Mouse (Mus musculus): Measurements from ENCODE around the gene Tec. TPM values are rescaled to one million over a fixed set of nuclear protein-coding genes. Genes with fewer than 3 reads are reported as not detected.
"Not testable (repeated sequence)": the region's sequence is repeated elsewhere in the genome, so short reads cannot be mapped to it uniquely, and the experiment has no call there.

Gene Tec
- polyA plus RNA-seq, 1 experiment from 2014 or later: 2.9 TPM

DNA sequence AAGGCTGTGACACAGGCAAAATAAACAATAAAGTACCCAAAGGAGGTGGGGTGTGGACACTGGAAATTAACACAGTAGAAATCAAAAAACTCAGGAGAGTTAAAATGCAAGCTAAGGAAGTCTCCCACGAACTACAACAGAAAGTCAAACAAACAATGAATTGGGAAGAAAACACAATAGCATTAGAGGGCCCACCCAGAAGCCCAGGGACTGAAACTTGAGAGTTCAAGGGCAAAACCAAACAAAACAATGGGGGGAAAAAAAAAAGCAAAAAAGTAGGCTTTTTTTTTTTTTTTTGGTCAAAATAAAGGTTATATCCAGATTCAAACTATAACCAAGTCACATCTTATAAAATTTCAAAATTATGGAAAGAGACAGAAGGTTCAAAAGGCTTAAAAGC, 39.9 kb downstream of the Tec start:
- Histone ChIP-seq H3K27me3 (ENCODE audit: control insufficient read depth, insufficient read depth, low read length) (no peaks in the 10 kb centered on the region), H3K9ac (ENCODE audit: low read length) (no peak overlapping the region), H3K36me3 (ENCODE audit: control insufficient read depth, insufficient read depth, low read length) (no peaks in the 10 kb centered on the region), H3K4me3 (ENCODE audit: low read depth, low read length) (no peak overlapping the region), H3K4me1 (replicated peaks; ENCODE audit: control insufficient read depth, insufficient read depth, low read length) (no peaks in the 10 kb centered on the region), H3K27ac (ENCODE audit: low read depth, low read length) (no peak overlapping the region), H3K4me2 (ENCODE audit: low read depth, low read length, severe bottlenecking) (no peak overlapping the region), H3K9me3 (ENCODE audit: control insufficient read depth, low read length) (no peaks in the 10 kb centered on the region)
- WGBS: 35% methylated on average over 1 of the region's 1 CpGs
- no peak for ATAC-seq (replicated peaks; ENCODE audit: low FRiP score)
- DNase-seq (ENCODE audit: low spot score): no peak

DNA sequence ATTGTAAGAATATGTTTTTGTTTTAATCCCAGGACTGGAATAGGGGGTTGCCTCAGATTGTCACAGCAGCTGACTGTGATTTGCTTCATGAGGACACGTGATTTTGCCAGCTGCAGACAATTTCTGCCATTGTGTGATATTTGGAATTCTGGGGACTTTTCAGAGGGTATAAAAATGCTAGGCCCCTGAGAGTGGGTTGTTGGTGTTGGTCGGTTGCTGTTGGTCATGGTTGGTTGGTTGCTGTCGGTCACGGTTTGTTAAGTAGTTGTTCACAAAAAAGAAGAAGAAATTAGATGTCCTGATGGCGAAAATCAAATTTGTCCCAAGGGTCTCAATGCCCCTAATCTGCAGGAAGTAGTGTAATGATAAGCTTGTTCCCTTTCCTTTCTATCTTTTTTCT, 40.8 kb downstream of the Tec start:
- no peak overlapping the region for H3K27ac ChIP-seq (ENCODE audit: low read depth, low read length)
- no peak overlapping the region for H3K4me2 ChIP-seq (ENCODE audit: low read depth, low read length, severe bottlenecking)
- no peaks in the 10 kb centered on the region for H3K27me3 ChIP-seq (ENCODE audit: control insufficient read depth, insufficient read depth, low read length)
- H3K4me1 ChIP-seq (replicated peaks; ENCODE audit: control insufficient read depth, insufficient read depth, low read length): no peaks in the 10 kb centered on the region
- no peak overlapping the region for H3K9ac ChIP-seq (ENCODE audit: low read length)
- H3K4me3 ChIP-seq (ENCODE audit: low read depth, low read length): no peak overlapping the region
- no peaks in the 10 kb centered on the region for H3K9me3 ChIP-seq (ENCODE audit: control insufficient read depth, low read length)
- no peaks in the 10 kb centered on the region for H3K36me3 ChIP-seq (ENCODE audit: control insufficient read depth, insufficient read depth, low read length)
- DNase-seq (ENCODE audit: low spot score) (no peak), ATAC-seq (replicated peaks; ENCODE audit: low FRiP score) (no peak)
- 77% methylated on average over 5 of the region's 5 CpGs for WGBS

GRCm38 (mm10) chr5:72826445-72826844, 41.8 kb downstream of the Tec start:
- no peak for DNase-seq (ENCODE audit: low spot score)
- WGBS: 83% methylated on average over 3 of the region's 3 CpGs
- ATAC-seq (replicated peaks; ENCODE audit: low FRiP score): no peak
- Histone ChIP-seq H3K36me3 (ENCODE audit: control insufficient read depth, insufficient read depth, low read length) (no peaks in the 10 kb centered on the region), H3K27me3 (ENCODE audit: control insufficient read depth, insufficient read depth, low read length) (no peaks in the 10 kb centered on the region), H3K4me3 (ENCODE audit: low read depth, low read length) (no peak overlapping the region), H3K27ac (ENCODE audit: low read depth, low read length) (no peak overlapping the region), H3K4me2 (ENCODE audit: low read depth, low read length, severe bottlenecking) (no peak overlapping the region), H3K9ac (ENCODE audit: low read length) (no peak overlapping the region), H3K4me1 (replicated peaks; ENCODE audit: control insufficient read depth, insufficient read depth, low read length) (no peaks in the 10 kb centered on the region), H3K9me3 (ENCODE audit: control insufficient read depth, low read length) (no peaks in the 10 kb centered on the region)

- H3K27ac ChIP-seq (ENCODE audit: low read depth, low read length): no peak overlapping the region
- no peak for DNase-seq (ENCODE audit: low spot score)
- no peaks in the 10 kb centered on the region for H3K4me1 ChIP-seq (replicated peaks; ENCODE audit: control insufficient read depth, insufficient read depth, low read length)
- no peak overlapping the region for H3K9ac ChIP-seq (ENCODE audit: low read length)
- H3K36me3 ChIP-seq (ENCODE audit: control insufficient read depth, insufficient read depth, low read length): no peaks in the 10 kb centered on the region
- H3K27me3 ChIP-seq (ENCODE audit: control insufficient read depth, insufficient read depth, low read length): no peaks in the 10 kb centered on the region
- no peak overlapping the region for H3K4me3 ChIP-seq (ENCODE audit: low read depth, low read length)
- no peak overlapping the region for H3K4me2 ChIP-seq (ENCODE audit: low read depth, low read length, severe bottlenecking)
- H3K9me3 ChIP-seq (ENCODE audit: control insufficient read depth, low read length): no peaks in the 10 kb centered on the region
- ATAC-seq (replicated peaks; ENCODE audit: low FRiP score): no peak
- WGBS: 80% methylated on average over 3 of the region's 3 CpGs
These were observed 47.6 kb downstream of the Tec start for GRCm38 (mm10) chr5:72820651-72821050.

- no peaks in the 10 kb centered on the region for H3K36me3 ChIP-seq (ENCODE audit: control insufficient read depth, insufficient read depth, low read length)
- WGBS: 84% methylated on average over 8 of the region's 8 CpGs
- no peak overlapping the region for H3K9ac ChIP-seq (ENCODE audit: low read length)
- no peak for DNase-seq (ENCODE audit: low spot score)
- H3K4me3 ChIP-seq (ENCODE audit: low read depth, low read length): no peak overlapping the region
- no peaks in the 10 kb centered on the region for H3K4me1 ChIP-seq (replicated peaks; ENCODE audit: control insufficient read depth, insufficient read depth, low read length)
- no peaks in the 10 kb centered on the region for H3K9me3 ChIP-seq (ENCODE audit: control insufficient read depth, low read length)
- H3K27ac ChIP-seq (ENCODE audit: low read depth, low read length): no peak overlapping the region
- H3K4me2 ChIP-seq (ENCODE audit: low read depth, low read length, severe bottlenecking): no peak overlapping the region
- no peak for ATAC-seq (replicated peaks; ENCODE audit: low FRiP score)
- no peaks in the 10 kb centered on the region for H3K27me3 ChIP-seq (ENCODE audit: control insufficient read depth, insufficient read depth, low read length)
These were observed 48.1 kb downstream of the Tec start for GRCm38 (mm10) chr5:72820036-72820640.

- no peaks in the 10 kb centered on the region for H3K27me3 ChIP-seq (ENCODE audit: control insufficient read depth, insufficient read depth, low read length)
- no peaks in the 10 kb centered on the region for H3K9me3 ChIP-seq (ENCODE audit: control insufficient read depth, low read length)
- no peaks in the 10 kb centered on the region for H3K4me1 ChIP-seq (replicated peaks; ENCODE audit: control insufficient read depth, insufficient read depth, low read length)
- no peak overlapping the region for H3K4me3 ChIP-seq (ENCODE audit: low read depth, low read length)
- no peak overlapping the region for H3K27ac ChIP-seq (ENCODE audit: low read depth, low read length)
- no peak for ATAC-seq (replicated peaks; ENCODE audit: low FRiP score)
- DNase-seq (ENCODE audit: low spot score): no peak
- no peak overlapping the region for H3K4me2 ChIP-seq (ENCODE audit: low read depth, low read length, severe bottlenecking)
- no peaks in the 10 kb centered on the region for H3K36me3 ChIP-seq (ENCODE audit: control insufficient read depth, insufficient read depth, low read length)
- no peak overlapping the region for H3K9ac ChIP-seq (ENCODE audit: low read length)
- 81% methylated on average over 5 of the region's 5 CpGs for WGBS
These were observed 49.6 kb downstream of the Tec start for GRCm38 (mm10) chr5:72818513-72819180.

DNA sequence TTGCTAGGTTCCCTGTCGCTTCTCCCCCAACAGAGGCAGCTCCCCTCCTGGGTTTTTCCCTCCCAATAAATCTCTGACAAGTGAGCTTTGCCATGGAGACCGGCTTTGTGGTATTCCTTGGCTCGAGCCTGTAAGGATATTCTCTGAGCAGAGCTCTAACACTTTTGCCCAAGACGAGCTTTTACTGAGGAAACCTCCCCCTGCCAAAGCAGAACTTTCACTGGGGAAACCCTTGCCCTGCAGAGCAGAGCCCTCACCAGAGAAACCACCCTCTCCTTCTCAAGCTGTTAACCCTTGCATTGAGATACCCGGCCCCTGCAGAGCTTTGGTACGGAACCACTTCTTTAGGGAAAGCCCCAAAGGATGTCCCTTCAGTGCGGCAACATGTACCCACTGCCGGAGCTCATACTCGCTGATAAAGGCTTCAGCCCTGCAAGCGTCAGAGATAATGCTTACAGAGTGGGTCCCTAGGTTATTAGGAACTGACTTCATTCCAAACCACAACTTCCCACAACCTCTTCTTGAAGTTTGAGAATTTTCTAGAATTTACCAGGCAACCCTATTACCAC, 50.7 kb downstream of the Tec start:
- Histone ChIP-seq H3K9ac (ENCODE audit: low read length) (no peak overlapping the region), H3K9me3 (ENCODE audit: control insufficient read depth, low read length) (no peaks in the 10 kb centered on the region), H3K27me3 (ENCODE audit: control insufficient read depth, insufficient read depth, low read length) (no peaks in the 10 kb centered on the region), H3K4me3 (ENCODE audit: low read depth, low read length) (no peak overlapping the region), H3K4me2 (ENCODE audit: low read depth, low read length, severe bottlenecking) (no peak overlapping the region), H3K4me1 (replicated peaks; ENCODE audit: control insufficient read depth, insufficient read depth, low read length) (no peaks in the 10 kb centered on the region), H3K36me3 (ENCODE audit: control insufficient read depth, insufficient read depth, low read length) (no peaks in the 10 kb centered on the region), H3K27ac (ENCODE audit: low read depth, low read length) (no peak overlapping the region)
- 49% methylated on average over 10 of the region's 10 CpGs for WGBS
- DNase-seq (ENCODE audit: low spot score) (no peak), ATAC-seq (replicated peaks; ENCODE audit: low FRiP score) (no peak)

GRCm38 (mm10) chr5:72816960-72817359, 51.3 kb downstream of the Tec start:
- H3K36me3 ChIP-seq (ENCODE audit: control insufficient read depth, insufficient read depth, low read length); H3K9me3 ChIP-seq (ENCODE audit: control insufficient read depth, low read length); ATAC-seq (replicated peaks; ENCODE audit: low FRiP score); H3K4me2 ChIP-seq (ENCODE audit: low read depth, low read length, severe bottlenecking); H3K27ac ChIP-seq (ENCODE audit: low read depth, low read length); H3K27me3 ChIP-seq (ENCODE audit: control insufficient read depth, insufficient read depth, low read length); H3K4me3 ChIP-seq (ENCODE audit: low read depth, low read length); DNase-seq (ENCODE audit: low spot score); H3K4me1 ChIP-seq (replicated peaks; ENCODE audit: control insufficient read depth, insufficient read depth, low read length); H3K9ac ChIP-seq (ENCODE audit: low read length): not testable (repeated sequence)
- 73% methylated on average over 7 of the region's 7 CpGs for WGBS

DNA sequence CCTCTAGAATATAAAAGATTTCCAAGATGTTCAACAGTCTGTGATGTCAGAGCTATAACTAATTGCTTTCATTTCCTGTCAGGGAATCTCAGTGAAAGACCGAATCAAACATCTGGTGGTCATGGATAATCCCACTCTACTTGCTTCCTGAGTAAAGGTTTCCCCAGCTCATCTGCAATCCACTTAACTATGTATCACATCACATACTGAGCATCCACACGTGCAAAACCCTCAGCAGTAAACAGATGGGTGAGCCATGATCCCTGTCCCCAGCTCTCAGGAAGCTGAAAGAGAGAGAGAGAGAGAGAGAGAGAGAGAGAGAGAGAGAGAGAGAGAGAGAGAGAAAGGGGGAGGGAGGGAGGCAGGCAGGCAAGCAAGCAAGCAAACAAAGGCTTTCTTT, 51.8 kb downstream of the Tec start:
- Histone ChIP-seq H3K9me3 (ENCODE audit: control insufficient read depth, low read length) (no peaks in the 10 kb centered on the region), H3K27ac (ENCODE audit: low read depth, low read length) (no peak overlapping the region), H3K4me2 (ENCODE audit: low read depth, low read length, severe bottlenecking) (no peak overlapping the region), H3K9ac (ENCODE audit: low read length) (no peak overlapping the region), H3K4me3 (ENCODE audit: low read depth, low read length) (no peak overlapping the region), H3K4me1 (replicated peaks; ENCODE audit: control insufficient read depth, insufficient read depth, low read length) (no peaks in the 10 kb centered on the region), H3K27me3 (ENCODE audit: control insufficient read depth, insufficient read depth, low read length) (no peaks in the 10 kb centered on the region), H3K36me3 (ENCODE audit: control insufficient read depth, insufficient read depth, low read length) (no peaks in the 10 kb centered on the region)
- DNase-seq (ENCODE audit: low spot score) (no peak), ATAC-seq (replicated peaks; ENCODE audit: low FRiP score) (no peak)
- WGBS: 64% methylated on average over 2 of the region's 2 CpGs
